Mouse (Mus musculus) kidney, postnatal 36 days (tissue): ENCODE data around the gene Ttf1.

ENCODE experiments used
- DNase-seq, 2 experiments: peaks; one replicate each; pipeline ENCODE4 v3.0.0; 2021 to 2022; ENCODE audit warnings: mixed read lengths in 2 of 2

Gene Ttf1

GRCm38 (mm10) chr2:29130118-29130899 lies 70.2 kb downstream of the Ttf1 start:
- no peak for DNase-seq

DNA sequence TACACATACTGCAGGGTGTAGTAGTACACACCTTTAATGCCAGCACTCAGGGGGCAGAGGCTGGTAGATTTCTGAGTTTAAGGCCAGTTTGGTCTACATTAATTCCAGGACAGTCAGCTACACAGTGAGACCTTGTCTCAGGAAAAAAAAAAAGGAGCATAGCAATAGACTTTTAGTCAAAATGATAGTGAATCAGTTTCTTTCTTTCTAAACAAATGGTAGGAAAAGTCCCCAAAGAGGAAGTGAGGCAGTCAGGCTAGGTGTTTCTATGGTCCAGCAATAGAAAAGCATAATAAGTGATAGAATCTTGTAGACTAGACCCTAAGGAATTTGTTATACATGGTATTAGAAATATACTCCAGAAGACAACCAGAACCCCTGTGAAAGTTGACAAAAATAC lies 75.1 kb downstream of the Ttf1 start:
- DNase-seq, result no peak
